Mouse (Mus musculus) MEL (cell line): ENCODE data around the gene Gng7. TPM values are rescaled to one million over a fixed set of nuclear protein-coding genes. Genes with fewer than 3 reads are reported as not detected.

Experiments used
- DNase-seq: peaks from one replicate; pipeline ENCODE4 v3.0.0; 2011; ENCODE audit warnings: low read depth, low spot score
- H3K27ac ChIP-seq: 2 replicates; pipeline ENCODE4 v1.5.1; 2012; ENCODE audit warnings: low read depth, mild to moderate bottlenecking, control low read depth, low read length, moderate library complexity; ENCODE audit not compliant: control insufficient read depth
- H3K27me3 ChIP-seq, 2 experiments: fragments of 150-350 bp in 1 of 2; sonication (generic) in 1 of 2; 2 replicates each; pipeline ENCODE4 v1.6.1; 2012; ENCODE audit warnings: low read length in 2 of 2, mild to moderate bottlenecking in 2 of 2, improper control_type of control experiment in 1 of 2, moderate library complexity in 1 of 2; ENCODE audit not compliant: insufficient read depth in 2 of 2, control insufficient read depth in 1 of 2
- H3K36me3 ChIP-seq, 2 experiments: 2 replicates each; pipeline ENCODE4 v1.6.1; 2012 to 2014; ENCODE audit warnings: low read length in 2 of 2, improper control_type of control experiment in 1 of 2, inconsistent platforms in 1 of 2, mild to moderate bottlenecking in 1 of 2; ENCODE audit not compliant: insufficient read depth in 2 of 2, control insufficient read depth in 1 of 2
- H3K4me1 ChIP-seq, 2 experiments: fragments of 150-350 bp in 1 of 2; sonication (generic) in 1 of 2; 2 replicates each; pipeline ENCODE4 v1.6.1; 2012; ENCODE audit warnings: low read length in 2 of 2, improper control_type of control experiment in 1 of 2, mild to moderate bottlenecking in 1 of 2; ENCODE audit not compliant: insufficient read depth in 2 of 2, control insufficient read depth in 1 of 2
- H3K4me3 ChIP-seq, 2 experiments: fragments of 150-350 bp in 1 of 2; sonication (generic) in 1 of 2; 2 replicates each; pipeline ENCODE4 v1.5.1; 2012; ENCODE audit warnings: low read depth in 2 of 2, low read length in 2 of 2, mild to moderate bottlenecking in 2 of 2, moderate library complexity in 2 of 2, control low read depth in 1 of 2, improper control_type of control experiment in 1 of 2; ENCODE audit not compliant: control insufficient read depth in 1 of 2, insufficient read depth in 1 of 2
- H3K79me2 ChIP-seq: 2 replicates; pipeline ENCODE4 v1.6.1; 2012; ENCODE audit warnings: mild to moderate bottlenecking, low read length, moderate library complexity; ENCODE audit not compliant: control insufficient read depth, poor library complexity, insufficient read depth
- H3K9ac ChIP-seq: 2 replicates; pipeline ENCODE4 v1.6.1; 2012; ENCODE audit warnings: low read depth, mild to moderate bottlenecking, control low read depth, low read length, moderate library complexity; ENCODE audit not compliant: control insufficient read depth, poor library complexity, severe bottlenecking
- H3K9me3 ChIP-seq: fragments of 150-350 bp; sonication (generic); replicated peaks from 2 replicates; pipeline ENCODE4 v1.6.1; 2012; ENCODE audit warnings: mild to moderate bottlenecking, low read length, improper control_type of control experiment, moderate library complexity; ENCODE audit not compliant: insufficient read depth
- BHLHE40 ChIP-seq: IDR thresholded peaks from 2 replicates; pipeline ENCODE4 v1.6.1; 2012; ENCODE audit warnings: low read depth, mild to moderate bottlenecking, inconsistent platforms, low read length, improper control_type of control experiment, borderline replicate concordance
- CHD1 ChIP-seq: IDR thresholded peaks from 2 replicates; pipeline ENCODE4 v1.6.1; 2012; ENCODE audit warnings: low read depth, mild to moderate bottlenecking, inconsistent platforms, low read length, improper control_type of control experiment
- CHD2 ChIP-seq: IDR thresholded peaks from 2 replicates; pipeline ENCODE4 v1.6.1; 2011; ENCODE audit warnings: low read length, improper control_type of control experiment
- CTCF ChIP-seq, 3 experiments: IDR thresholded peaks in 2 of 3; conservative IDR thresholded peaks in 1 of 3; 2 replicates each; pipeline ENCODE4 v1.5.1; 2011 to 2012; ENCODE audit warnings: low read length in 3 of 3, low read depth in 2 of 3, mild to moderate bottlenecking in 2 of 3, improper control_type of control experiment in 1 of 3, inconsistent platforms in 1 of 3, mixed read lengths in 1 of 3, moderate library complexity in 1 of 3; ENCODE audit not compliant: control insufficient read depth in 1 of 3, insufficient read depth in 1 of 3, poor library complexity in 1 of 3, severe bottlenecking in 1 of 3
- E2F4 ChIP-seq: IDR thresholded peaks from 2 replicates; pipeline ENCODE4 v1.6.1; 2011; ENCODE audit warnings: low read depth, low read length, improper control_type of control experiment, borderline replicate concordance
- ELF1 ChIP-seq: IDR thresholded peaks from 2 replicates; pipeline ENCODE4 v1.6.1; 2014; ENCODE audit warnings: low read depth, mild to moderate bottlenecking, inconsistent platforms, low read length, improper control_type of control experiment, moderate library complexity
- EP300 ChIP-seq, 2 experiments: IDR thresholded peaks; 2 replicates each; pipeline ENCODE4 v1.6.1; 2011; ENCODE audit warnings: improper control_type of control experiment in 2 of 2, low read length in 2 of 2, low read depth in 1 of 2, mild to moderate bottlenecking in 1 of 2
- ETS1 ChIP-seq: IDR thresholded peaks from 2 replicates; pipeline ENCODE4 v1.6.1; 2012; ENCODE audit warnings: low read depth, mild to moderate bottlenecking, inconsistent platforms, low read length, improper control_type of control experiment, moderate library complexity
- GABPA ChIP-seq: IDR thresholded peaks from 2 replicates; pipeline ENCODE4 v1.6.1; 2012; ENCODE audit warnings: low read depth, mild to moderate bottlenecking, inconsistent platforms, low read length, improper control_type of control experiment, moderate library complexity
- GATA1 ChIP-seq: IDR thresholded peaks from 2 replicates; pipeline ENCODE4 v1.6.1; 2011; ENCODE audit warnings: low read depth, low read length, improper control_type of control experiment
- HCFC1 ChIP-seq: IDR thresholded peaks from 2 replicates; pipeline ENCODE4 v1.6.1; 2012; ENCODE audit warnings: low read depth, mild to moderate bottlenecking, inconsistent platforms, low read length, improper control_type of control experiment, moderate library complexity
- JUND ChIP-seq: IDR thresholded peaks from 2 replicates; pipeline ENCODE4 v1.6.1; 2011; ENCODE audit warnings: low read depth, mild to moderate bottlenecking, improper control_type of control experiment, low read length
- KAT2A ChIP-seq: conservative IDR thresholded peaks from 2 replicates; pipeline ENCODE4 v1.6.1; 2012; ENCODE audit warnings: low read depth, low read length, improper control_type of control experiment, inconsistent platforms
- MAFK ChIP-seq: IDR thresholded peaks from 2 replicates; pipeline ENCODE4 v1.6.1; 2011; ENCODE audit warnings: low read depth, mild to moderate bottlenecking, low read length, improper control_type of control experiment, borderline replicate concordance
- MAX ChIP-seq: IDR thresholded peaks from 2 replicates; pipeline ENCODE4 v1.6.1; 2011; ENCODE audit warnings: low read length, improper control_type of control experiment
- MAZ ChIP-seq: IDR thresholded peaks from 2 replicates; pipeline ENCODE4 v1.6.1; 2012; ENCODE audit warnings: low read depth, mild to moderate bottlenecking, inconsistent platforms, low read length, improper control_type of control experiment
- MEF2A ChIP-seq: IDR thresholded peaks from 2 replicates; pipeline ENCODE4 v1.6.1; 2014; ENCODE audit warnings: low read depth, mild to moderate bottlenecking, inconsistent platforms, low read length, improper control_type of control experiment; ENCODE audit not compliant: poor library complexity, insufficient replicate concordance, severe bottlenecking; ENCODE audit errors: extremely low read depth
- MXI1 ChIP-seq: IDR thresholded peaks from 2 replicates; pipeline ENCODE4 v1.6.1; 2011; ENCODE audit warnings: mild to moderate bottlenecking, low read depth, low read length, improper control_type of control experiment
- MYB ChIP-seq: IDR thresholded peaks from 2 replicates; pipeline ENCODE4 v1.6.1; 2011; ENCODE audit warnings: mild to moderate bottlenecking, low read depth, low read length, improper control_type of control experiment
- MYC ChIP-seq: IDR thresholded peaks from 2 replicates; pipeline ENCODE4 v1.6.1; 2011; ENCODE audit warnings: low read depth, mild to moderate bottlenecking, low read length, improper control_type of control experiment, moderate library complexity
- NRF1 ChIP-seq: IDR thresholded peaks from 2 replicates; pipeline ENCODE4 v1.6.1; 2014; ENCODE audit warnings: low read depth, mild to moderate bottlenecking, inconsistent platforms, low read length, improper control_type of control experiment, moderate library complexity; ENCODE audit not compliant: poor library complexity, insufficient read depth, severe bottlenecking
- POLR2A ChIP-seq, 2 experiments: IDR thresholded peaks; 2 replicates each; pipeline ENCODE4 v1.6.1; 2011 to 2012; ENCODE audit warnings: low read length in 2 of 2, mild to moderate bottlenecking in 2 of 2, control low read depth in 1 of 2, improper control_type of control experiment in 1 of 2, low read depth in 1 of 2, moderate library complexity in 1 of 2; ENCODE audit not compliant: control insufficient read depth in 1 of 2, insufficient read depth in 1 of 2, poor library complexity in 1 of 2
- POLR2AphosphoS5 ChIP-seq: IDR thresholded peaks from 2 replicates; pipeline ENCODE4 v1.6.1; 2012; ENCODE audit warnings: low read depth, borderline replicate concordance, mild to moderate bottlenecking, inconsistent platforms, low read length, moderate library complexity, mixed read lengths
- RAD21 ChIP-seq: IDR thresholded peaks from 2 replicates; pipeline ENCODE4 v1.6.1; 2011; ENCODE audit warnings: mild to moderate bottlenecking, low read depth, low read length, improper control_type of control experiment
- RCOR1 ChIP-seq: IDR thresholded peaks from 2 replicates; pipeline ENCODE4 v1.6.1; 2012; ENCODE audit warnings: low read depth, mild to moderate bottlenecking, inconsistent platforms, low read length, improper control_type of control experiment
- SIN3A ChIP-seq: IDR thresholded peaks from 2 replicates; pipeline ENCODE4 v1.6.1; 2012; ENCODE audit warnings: low read length, improper control_type of control experiment, inconsistent platforms
- SMC3 ChIP-seq: IDR thresholded peaks from 2 replicates; pipeline ENCODE4 v1.6.1; 2011; ENCODE audit warnings: low read depth, low read length, improper control_type of control experiment
- TAL1 ChIP-seq: IDR thresholded peaks from 2 replicates; pipeline ENCODE4 v1.6.1; 2012; ENCODE audit warnings: mild to moderate bottlenecking, inconsistent platforms, low read length, moderate library complexity, mixed read lengths
- TCF12 ChIP-seq: IDR thresholded peaks from 2 replicates; pipeline ENCODE4 v1.6.1; 2014; ENCODE audit warnings: low read depth, mild to moderate bottlenecking, inconsistent platforms, low read length, improper control_type of control experiment, moderate library complexity
- UBTF ChIP-seq: IDR thresholded peaks from 2 replicates; pipeline ENCODE4 v1.6.1; 2012; ENCODE audit warnings: low read depth, mild to moderate bottlenecking, inconsistent platforms, low read length, improper control_type of control experiment, moderate library complexity, borderline replicate concordance; ENCODE audit not compliant: insufficient read depth
- USF1 ChIP-seq: IDR thresholded peaks from 2 replicates; pipeline ENCODE4 v1.6.1; 2014; ENCODE audit warnings: low read depth, mild to moderate bottlenecking, inconsistent platforms, low read length, improper control_type of control experiment, moderate library complexity
- USF2 ChIP-seq, 2 experiments: IDR thresholded peaks; 2 replicates each; pipeline ENCODE4 v1.6.1; 2011 to 2012; ENCODE audit warnings: improper control_type of control experiment in 2 of 2, low read length in 2 of 2, borderline replicate concordance in 1 of 2, inconsistent platforms in 1 of 2, low read depth in 1 of 2, mild to moderate bottlenecking in 1 of 2; ENCODE audit not compliant: insufficient read depth in 1 of 2
- ZC3H11A ChIP-seq: IDR thresholded peaks from 2 replicates; pipeline ENCODE4 v1.6.1; 2012; ENCODE audit warnings: low read depth, mild to moderate bottlenecking, inconsistent platforms, low read length, improper control_type of control experiment
- ZKSCAN1 ChIP-seq: IDR thresholded peaks from 2 replicates; pipeline ENCODE4 v1.6.1; 2012; ENCODE audit warnings: low read depth, mild to moderate bottlenecking, inconsistent platforms, low read length, improper control_type of control experiment, moderate library complexity
- ZMIZ1 ChIP-seq: IDR thresholded peaks from 2 replicates; pipeline ENCODE4 v1.6.1; 2012; ENCODE audit warnings: low read depth, mild to moderate bottlenecking, inconsistent platforms, low read length, improper control_type of control experiment, moderate library complexity
- ZNF384 ChIP-seq: IDR thresholded peaks from 2 replicates; pipeline ENCODE4 v1.6.1; 2012; ENCODE audit warnings: low read depth, mild to moderate bottlenecking, inconsistent platforms, low read length, improper control_type of control experiment
- polyA plus RNA-seq, 2 experiments: library from polyadenylated mRNA; stranded (reverse) in 1 of 2; unstranded in 1 of 2; fragments of >175 nt in 1 of 2; fragments of >200 nt in 1 of 2; gene quantifications; 2 replicates each; pipeline versions ENCODE4 v1.2.1 to v1.2.4; 2012; ENCODE audit warnings: low replicate concordance in 2 of 2, low read depth in 1 of 2; ENCODE audit not compliant: insufficient read length in 2 of 2, insufficient read depth in 1 of 2, missing spikeins in 1 of 2
- total RNA-seq: library from RNA; depleted of rRNA; stranded (reverse); fragments of 300-350 nt; gene quantifications from 2 replicates; pipeline ENCODE4 v1.2.3, GENCODE M21; 2012

Gng7 gene
- total and polyA plus RNA-seq, 3 experiments, result 1.3 to 6.2 TPM; not detected in 1

- peak; percentile 99 for DNase-seq
- Histone ChIP-seq H3K9me3 (no peaks in the 10 kb centered on the region), H3K27ac (0 out of 2 replicates have a peak within 1 kb of the TSS, but pooled peaks have one; percentile 14), H3K4me3 (peak within 1 kb of the TSS; percentile 44 to 82), H3K79me2 (no peaks in the 10 kb centered on the region; the same call in 1 of the 2 replicates), H3K4me1 (no peaks in the 10 kb centered on the region), H3K36me3 (no peaks in the 10 kb centered on the region), H3K27me3 (no peaks in the 10 kb centered on the region), H3K9ac (peak within 1 kb of the TSS; percentile 67)
- TF ChIP-seq EP300 (IDR thresholded peaks at IDR 0.05; ENCODE audit: low read depth in 1 of 2, low read length in 2 of 2), result no peak
- TF ChIP-seq TCF12, result 0 out of 2 replicates have a peak, but pooled peaks have one; percentile 23
- no peak for TF ChIP-seq USF2 (IDR thresholded peaks at IDR 0.05; ENCODE audit: borderline replicate concordance in 1 of 2, insufficient read depth in 1 of 2, low read depth in 1 of 2, low read length in 2 of 2)
- TF ChIP-seq ZKSCAN1, result peak; percentile 97
- TF ChIP-seq ZMIZ1, result no peak
- TF ChIP-seq POLR2AphosphoS5, result no peak
- no peak for TF ChIP-seq ZC3H11A
- TF ChIP-seq NRF1, result 0 out of 2 replicates have a peak, but pooled peaks have one; percentile 14
- no peak for TF ChIP-seq GATA1
- TF ChIP-seq RCOR1, result no peak
- TF ChIP-seq HCFC1, result peak; percentile 94
- TF ChIP-seq CHD1, result no peak
- peak; percentile 100 for TF ChIP-seq SIN3A
- no peak for TF ChIP-seq E2F4
- no peak for TF ChIP-seq JUND
- TF ChIP-seq RAD21, result no peak
- no peak for TF ChIP-seq MYB
- TF ChIP-seq MYC, result peak; percentile 76; the same call in 1 of the 2 replicates
- no peak for TF ChIP-seq MAFK
- 0 out of 2 replicates have a peak, but pooled peaks have one; percentile 53 for TF ChIP-seq MAZ
- no peak for TF ChIP-seq MEF2A
- TF ChIP-seq MAX, result peak; percentile 39; the same call in 1 of the 2 replicates
- TF ChIP-seq POLR2A (IDR thresholded peaks at IDR 0.05; ENCODE audit: control insufficient read depth in 1 of 2, insufficient read depth in 1 of 2, low read depth in 1 of 2, low read length in 2 of 2, poor library complexity in 1 of 2), result peak; percentile 49 to 59; a peak in 3 of 4 replicates
- TF ChIP-seq CTCF (IDR thresholded peaks at IDR 0.05 in 2 of 3, conservative IDR thresholded peaks at IDR 0.05 in 1 of 3; ENCODE audit: control insufficient read depth in 1 of 3, insufficient read depth in 1 of 3, low read depth in 2 of 3, low read length in 3 of 3, poor library complexity in 1 of 3, severe bottlenecking in 1 of 3), result no peak
- no peak; the same call in 1 of the 2 replicates for TF ChIP-seq UBTF
- no peak for TF ChIP-seq ETS1
- no peak for TF ChIP-seq ZNF384
- peak; percentile 91 for TF ChIP-seq CHD2
- no peak for TF ChIP-seq SMC3
- peak; percentile 75 for TF ChIP-seq ELF1
- no peak for TF ChIP-seq TAL1
- no peak for TF ChIP-seq BHLHE40
- peak; percentile 96 for TF ChIP-seq MXI1
- no peak for TF ChIP-seq GABPA
- peak; percentile 65; the same call in 1 of the 2 replicates for TF ChIP-seq KAT2A
- TF ChIP-seq USF1, result no peak
These were observed 22.3 kb upstream of the Gng7 start, which contains the start of gene Slc39a3 for GRCm38 (mm10) chr10:81036988-81037580. Gene Slc39a3, minus strand, starts transcription at chr10:81037426.
